Mouse (Mus musculus): ENCODE measurements around the gene Gm20388.

DNA sequence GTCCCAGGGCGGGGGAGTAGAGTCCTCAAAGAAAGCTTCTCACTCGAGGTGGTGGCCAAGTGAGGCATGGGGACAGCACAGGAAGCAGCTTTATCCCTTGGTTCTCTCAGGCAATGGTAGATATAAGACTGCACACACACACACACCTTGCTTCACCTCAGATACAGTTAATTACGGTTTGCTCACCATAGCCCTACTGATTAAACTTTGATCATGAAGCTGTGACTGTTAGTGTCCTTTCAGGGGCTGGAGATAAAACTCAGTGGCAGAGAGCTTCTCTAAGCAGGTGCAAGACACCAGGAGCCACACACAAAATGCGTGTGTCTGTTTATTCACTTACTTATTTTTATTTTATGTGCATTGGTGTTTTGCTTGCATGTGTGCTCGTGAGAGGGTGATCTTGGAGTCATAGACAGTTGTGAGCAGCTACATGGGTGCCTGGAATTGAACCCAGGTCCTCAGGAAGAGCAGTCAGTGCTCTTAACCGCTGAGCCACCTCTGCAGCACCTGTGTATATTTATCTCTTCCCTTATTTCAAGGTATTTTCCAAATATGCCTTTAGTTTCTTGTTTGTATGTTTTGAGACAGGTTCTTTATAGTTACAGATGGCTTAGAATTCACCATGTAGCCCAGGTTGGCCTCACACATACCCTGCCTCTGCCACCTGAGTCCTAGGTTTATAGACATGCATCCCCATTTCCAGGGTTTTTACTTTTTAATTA lies 3897.4 kb downstream of the Gm20388 start:
- TF ChIP-seq TAL1 (IDR thresholded peaks at IDR 0.05; ENCODE audit: low read length): no peak
- no peak for TF ChIP-seq GATA1 (IDR thresholded peaks at IDR 0.05; ENCODE audit: low read length)

Measured in erythroblast, embryonic 14.5 days (primary cell).